Mouse (Mus musculus) kidney, adult 2 months (tissue): ENCODE data around the gene Gm5565. TPM values are rescaled to one million over a fixed set of nuclear protein-coding genes. Genes with fewer than 3 reads are reported as not detected.
"Not testable (repeated sequence)": the region's sequence is repeated elsewhere in the genome, so short reads cannot be mapped to it uniquely, and the experiment has no call there.

Experiments used
- DNase-seq: peaks from one replicate; pipeline ENCODE4 v3.0.0; 2021
- H3K27ac ChIP-seq: fragments of 200-500 bp; 2 replicates; pipeline ENCODE4 v1.5.1; 2012; ENCODE audit warnings: low read depth, low read length, control low read depth, inconsistent platforms; ENCODE audit not compliant: insufficient read depth
- H3K27me3 ChIP-seq: fragments of 200-500 bp; replicated peaks from 2 replicates; pipeline ENCODE4 v1.6.1; 2012; ENCODE audit warnings: mild to moderate bottlenecking, moderate library complexity, low read length, inconsistent platforms; ENCODE audit not compliant: control insufficient read depth, insufficient read depth
- H3K36me3 ChIP-seq: fragments of 200-500 bp; 2 replicates; pipeline ENCODE4 v1.6.1; 2012; ENCODE audit warnings: mild to moderate bottlenecking, moderate library complexity, low read length, inconsistent platforms; ENCODE audit not compliant: control insufficient read depth, insufficient read depth
- H3K4me1 ChIP-seq: fragments of 200-500 bp; 2 replicates; pipeline ENCODE4 v1.6.1; 2011; ENCODE audit warnings: low read length; ENCODE audit not compliant: control insufficient read depth, insufficient read depth
- H3K4me3 ChIP-seq: fragments of 200-500 bp; 2 replicates; pipeline ENCODE4 v1.5.1; 2011; ENCODE audit warnings: mild to moderate bottlenecking, low read depth, low read length, control low read depth; ENCODE audit not compliant: insufficient read depth
- CTCF ChIP-seq: fragments of 200-500 bp; conservative IDR thresholded peaks from 2 replicates; pipeline ENCODE4 v1.5.1; 2011; ENCODE audit warnings: low read depth, mild to moderate bottlenecking, control low read depth, low read length, moderate library complexity, mixed read lengths; ENCODE audit not compliant: insufficient read depth, insufficient read length
- POLR2A ChIP-seq: fragments of 200-500 bp; IDR thresholded peaks from one replicate; pipeline ENCODE4 v1.6.1; 2011; ENCODE audit warnings: low read depth, low read length, control low read depth
- WGBS: fragments of 180-500 bp; shearing (Covaris S2); methylation state at CpG from one replicate; pipeline ENCODE4 v1.1.7; 2018; 5-methylcytosine and 5-hydroxymethylcytosine counted together
- polyA plus RNA-seq: library from polyadenylated mRNA; depleted of rRNA; stranded (reverse); fragments of >200 nt; gene quantifications from 2 replicates; pipeline ENCODE4 v1.2.3, GENCODE M21; 2012

The Gm5565 gene
- polyA plus RNA-seq, 1 experiment = not detected

GRCm38 (mm10) chr5:146190093-146190492 lies 29.8 kb upstream of the Gm5565 start:
- no peaks in the 10 kb centered on the region for H3K36me3 ChIP-seq
- peak overlapping the region; percentile 95 for H3K27ac ChIP-seq
- 42% methylated on average over 4 of the region's 4 CpGs for WGBS
- TF ChIP-seq POLR2A (no peak), CTCF (no peak)
- peaks cover 13% of the 10 kb centered on the region for H3K4me1 ChIP-seq
- no peaks in the 10 kb centered on the region for H3K27me3 ChIP-seq
- peak; percentile 86 for DNase-seq
- H3K4me3 ChIP-seq = no peak overlapping the region

GRCm38 (mm10) chr5:146188712-146189111 lies 28.4 kb upstream of the Gm5565 start:
- peaks cover 13% of the 10 kb centered on the region for H3K4me1 ChIP-seq
- 67% methylated on average over 7 of the region's 7 CpGs for WGBS
- no peak overlapping the region for H3K4me3 ChIP-seq
- H3K27ac ChIP-seq = peak overlapping the region; percentile 52; the same call in 1 of the 2 replicates
- H3K36me3 ChIP-seq = no peaks in the 10 kb centered on the region
- DNase-seq = peak; percentile 66
- TF ChIP-seq POLR2A (no peak), CTCF (no peak)
- no peaks in the 10 kb centered on the region for H3K27me3 ChIP-seq

DNA sequence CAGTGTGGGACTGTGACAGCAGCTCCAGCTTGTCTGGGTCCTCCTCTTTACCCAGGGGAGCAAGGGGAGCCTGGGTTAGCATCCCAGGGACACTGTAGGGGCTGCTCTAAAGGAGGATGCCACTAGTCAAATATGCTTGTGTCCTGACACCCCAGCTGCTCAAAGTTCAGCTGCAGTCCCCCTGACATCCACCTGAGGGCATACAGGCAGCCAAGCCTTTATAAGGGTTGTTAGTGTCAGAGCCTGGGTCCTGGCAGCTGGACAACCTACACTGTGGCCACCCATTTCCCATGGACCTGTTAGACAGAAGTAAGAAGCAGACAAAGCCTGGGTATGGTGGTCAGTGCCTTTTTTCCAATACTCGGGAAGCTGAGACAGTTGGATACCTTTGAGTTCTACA lies 27.8 kb upstream of the Gm5565 start:
- Histone ChIP-seq H3K27ac (no peak overlapping the region), H3K36me3 (no peaks in the 10 kb centered on the region), H3K27me3 (no peaks in the 10 kb centered on the region), H3K4me1 (peaks cover 13% of the 10 kb centered on the region), H3K4me3 (no peak overlapping the region)
- TF ChIP-seq CTCF (peak; percentile 55; the same call in 1 of the 2 replicates), POLR2A (no peak)
- WGBS = 83% methylated on average over 1 of the region's 1 CpGs
- peak; percentile 52 for DNase-seq

DNA sequence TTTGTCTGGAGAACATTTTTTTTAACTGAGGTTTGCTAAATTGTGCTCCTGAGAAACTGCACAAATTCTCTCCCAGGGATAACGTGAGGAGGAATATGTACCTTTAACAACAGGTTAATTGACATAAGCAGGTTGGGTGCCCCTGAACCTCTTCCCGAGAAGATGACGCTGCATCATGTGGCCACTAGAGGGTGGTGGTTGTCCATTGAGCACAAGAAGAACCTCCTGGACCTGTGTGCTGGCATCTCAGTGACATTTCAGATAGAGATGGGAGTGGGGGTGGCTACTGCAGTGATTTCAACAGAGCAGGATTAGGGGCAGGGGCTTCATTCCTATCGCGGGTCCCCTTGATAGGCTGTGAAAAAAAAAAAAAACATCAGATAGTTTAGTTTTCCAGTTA lies 27.1 kb upstream of the Gm5565 start:
- DNase-seq = peak; percentile 79
- H3K27ac ChIP-seq, H3K36me3 ChIP-seq, H3K4me3 ChIP-seq, H3K27me3 ChIP-seq: not testable (repeated sequence)
- WGBS = 16% methylated on average over 5 of the region's 5 CpGs
- peaks cover 13% of the 10 kb centered on the region for H3K4me1 ChIP-seq
- TF ChIP-seq CTCF = peak; percentile 74

GRCm38 (mm10) chr5:146185204-146185603 lies 24.9 kb upstream of the Gm5565 start, which contains the start of gene 1700001J03Rik:
Gene 1700001J03Rik, minus strand, starts transcription at chr5:146185304.
- H3K27ac ChIP-seq, H3K4me1 ChIP-seq, DNase-seq, H3K27me3 ChIP-seq, H3K4me3 ChIP-seq, H3K36me3 ChIP-seq: not testable (repeated sequence)
- 78% methylated on average over 4 of the region's 4 CpGs for WGBS

DNA sequence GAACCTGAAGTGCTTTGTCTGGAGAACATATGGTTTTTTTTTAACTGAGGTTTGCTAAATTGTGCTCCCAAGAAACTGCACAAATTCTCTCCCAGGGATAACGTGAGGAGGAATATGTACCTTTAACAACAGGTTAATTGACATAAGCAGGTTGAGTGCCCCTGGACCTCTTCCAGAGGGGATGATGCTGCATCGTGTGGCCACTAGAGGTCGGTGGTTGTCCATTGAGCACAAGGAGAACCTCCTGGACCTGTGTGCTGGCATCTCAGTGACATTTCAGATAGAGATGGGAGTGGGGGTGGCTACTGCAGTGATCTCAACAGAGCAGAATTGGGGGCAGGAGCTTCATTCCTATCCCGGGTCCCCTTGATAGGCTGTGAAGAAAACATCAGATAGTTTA lies 12.4 kb upstream of the Gm5565 start:
- peak; percentile 57 for TF ChIP-seq CTCF
- not testable (repeated sequence) for H3K27me3 ChIP-seq, H3K27ac ChIP-seq, H3K4me3 ChIP-seq, H3K4me1 ChIP-seq, H3K36me3 ChIP-seq
- peak; percentile 70 for DNase-seq
- 36% methylated on average over 4 of the region's 4 CpGs for WGBS

DNA sequence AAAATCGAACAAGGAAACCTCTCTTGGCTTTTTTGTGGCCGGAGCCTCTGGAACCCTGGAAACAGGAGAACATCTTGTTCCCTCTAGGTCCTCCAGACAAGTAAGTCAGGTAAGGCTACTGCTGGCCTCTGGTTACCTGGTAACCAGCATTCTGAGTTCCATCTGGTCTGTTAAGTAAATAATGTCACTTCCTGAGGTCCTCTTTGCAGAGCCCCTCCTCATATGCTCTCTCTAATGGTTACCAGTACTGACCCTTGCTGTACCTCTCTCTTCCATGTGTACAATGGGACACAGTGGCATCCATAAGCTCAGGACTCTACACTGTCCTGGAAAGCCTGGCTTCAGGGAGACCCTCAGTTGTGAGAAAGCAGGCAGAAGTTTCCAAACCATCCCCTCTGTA lies 10.3 kb upstream of the Gm5565 start, which contains the start of gene Gm6309:
TSS of gene Gm6309 (minus strand) at position 101 of the 400 bp plus-strand sequence.
- not testable (repeated sequence) for H3K27me3 ChIP-seq, DNase-seq, H3K27ac ChIP-seq, H3K4me1 ChIP-seq, H3K4me3 ChIP-seq, H3K36me3 ChIP-seq
- 78% methylated on average over 2 of the region's 2 CpGs for WGBS

- DNase-seq, H3K4me3 ChIP-seq, H3K27me3 ChIP-seq, H3K36me3 ChIP-seq, H3K27ac ChIP-seq, H3K4me1 ChIP-seq: not testable (repeated sequence)
- 90% methylated on average over 4 of the region's 4 CpGs for WGBS
Observed at GRCm38 (mm10) chr5:146158326-146158725, 2.0 kb downstream of the Gm5565 start.
